In the genomic region with DNA sequence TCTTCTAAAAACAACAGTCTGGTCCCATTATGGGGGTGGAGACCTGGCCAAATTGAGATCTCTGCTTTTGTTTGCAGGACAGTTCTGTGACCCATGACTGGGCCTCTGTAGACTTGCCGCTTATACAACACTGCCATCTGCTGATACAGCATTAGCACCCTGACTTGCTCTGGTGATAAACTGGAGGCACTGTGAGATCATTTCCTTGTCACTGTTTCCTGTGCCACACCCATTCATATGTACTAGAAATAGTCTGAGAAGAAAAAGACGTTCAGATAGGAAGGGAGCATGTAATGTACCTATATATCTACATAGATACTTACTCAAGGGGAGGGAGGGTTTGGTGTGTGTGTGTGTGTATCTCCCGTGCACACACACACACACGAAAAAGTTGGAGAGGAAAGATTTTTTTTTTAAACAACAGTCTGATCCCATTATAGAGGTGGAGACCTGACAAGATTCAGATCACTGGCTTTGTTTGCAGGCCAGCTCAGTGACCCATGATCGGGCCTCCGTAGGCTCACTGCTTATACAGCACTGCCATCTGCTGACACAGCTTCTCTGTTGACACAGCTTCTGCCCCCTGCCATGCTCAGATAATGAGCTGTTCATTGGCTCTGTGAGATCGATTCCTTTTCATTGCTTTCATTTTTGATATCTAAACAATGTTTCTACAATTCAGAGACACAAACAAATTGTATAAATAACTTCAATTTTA, we compare ENCODE assay signal across 9 mouse cellular contexts.
A peak's percentile ranks its signal among the peaks of the same experiment; 100 is the strongest.
DNase-seq lines count a peak whose midpoint lies in the region; ATAC-seq and TF ChIP-seq lines count a peak whose summit lies in the region.
"Had no signal": no experiment of that assay in that cellular context is flagged by ENCODE, and none has a peak within 500 bp of the region (broad histone marks: within the 10 kb centered on the region; RNA-seq: fewer than 3 reads in every experiment).

No protein-coding gene starts in this region.

- intact Hi-C loops in left cerebral cortex, postnatal 25 days (cut with DNase I), result loop anchor here (5.0 to 10.0 kb wide), 2 partner anchors 43 to 1885 kb away; no protein-coding TSS in a partner anchor

- no peaks in the 10 kb centered on the region for H3K27me3 ChIP-seq in forebrain, embryonic 10.5 days (ENCODE audit: poor library complexity, severe bottlenecking)
- H3K27me3 ChIP-seq in hindbrain, embryonic 13.5 days, result no peaks in the 10 kb centered on the region
- H3K27me3 ChIP-seq in midbrain, embryonic 10.5 days (ENCODE audit: low read depth, poor library complexity, severe bottlenecking), result no peaks in the 10 kb centered on the region
- H3K27me3 ChIP-seq: embryonic facial prominence, embryonic 12.5 days had no signal

- 0 out of 2 replicates have a peak, but pooled peaks cover 6% of the 10 kb centered on the region for H3K4me1 ChIP-seq in forebrain, embryonic 10.5 days
- H3K4me1 ChIP-seq in hindbrain, embryonic 13.5 days (replicated peaks), result 0 out of 2 replicates have a peak, but pooled peaks cover 6% of the 10 kb centered on the region
- peaks cover 7% of the 10 kb centered on the region; the same call in 1 of the 2 replicates for H3K4me1 ChIP-seq in midbrain, embryonic 10.5 days
- H3K4me1 ChIP-seq: embryonic facial prominence, embryonic 12.5 days had no signal

- H3K9ac ChIP-seq in hindbrain, embryonic 13.5 days, result no peak overlapping the region
- H3K9ac ChIP-seq: embryonic facial prominence, embryonic 12.5 days had no signal

- peak; percentile 65 for TF ChIP-seq CTCF in layer of hippocampus, adult 2 months (conservative IDR thresholded peaks at IDR 0.05)
- TF ChIP-seq CTCF in brain, embryonic 14.5 days (IDR thresholded peaks at IDR 0.05; ENCODE audit: borderline replicate concordance, extremely low read depth, insufficient read depth, insufficient read length), result peak; percentile 66

- H3K4me3 ChIP-seq in layer of hippocampus, adult 2 months, result peak overlapping the region; percentile 29; the same call in 1 of the 2 replicates
- no peak overlapping the region for H3K4me3 ChIP-seq in forebrain, embryonic 10.5 days
- no peak overlapping the region for H3K4me3 ChIP-seq in hindbrain, embryonic 13.5 days
- no peak overlapping the region for H3K4me3 ChIP-seq in midbrain, embryonic 10.5 days
- H3K4me3 ChIP-seq: embryonic facial prominence, embryonic 12.5 days had no signal

- peak; percentile 80 for ATAC-seq in hindbrain, embryonic 13.5 days (ENCODE audit: low FRiP score)

- H3K27ac ChIP-seq in layer of hippocampus, adult 2 months, result no peak overlapping the region
- H3K27ac ChIP-seq in forebrain, embryonic 10.5 days, result no peak overlapping the region
- no peak overlapping the region for H3K27ac ChIP-seq in hindbrain, embryonic 13.5 days
- H3K27ac ChIP-seq in midbrain, embryonic 10.5 days (replicated peaks), result no peak overlapping the region
- H3K27ac ChIP-seq: embryonic facial prominence, embryonic 12.5 days had no signal

- 30% methylated on average over 7 of the region's 7 CpGs for WGBS in forebrain, embryonic 10.5 days
- 16% methylated on average over 7 of the region's 7 CpGs for WGBS in hindbrain, embryonic 13.5 days
- 16% methylated on average over 7 of the region's 7 CpGs for WGBS in midbrain, embryonic 10.5 days

- peak; percentile 2 to 32 for DNase-seq in layer of hippocampus, adult 2 months (ENCODE audit: low spot score in 2 of 2)
- no peak for DNase-seq in layer of hippocampus, adult 8-10 months (ENCODE audit: low spot score in 2 of 2)
- DNase-seq in brain, embryonic 14.5 days (ENCODE audit: low read depth), result peak; percentile 71
- DNase-seq in forebrain, embryonic 10.5 days (ENCODE audit: extremely low spot score, low spot score), result peak; percentile 37
- DNase-seq in left cerebral cortex, postnatal 25 days (ENCODE audit: low spot score in 2 of 2), result peak; percentile 26 to 48
- DNase-seq in midbrain, embryonic 10.5 days (ENCODE audit: low spot score), result peak; percentile 55
- peak; percentile 63 to 77 for DNase-seq in spleen, postnatal 4 days (ENCODE audit: low spot score in 2 of 2)

- no peaks in the 10 kb centered on the region for H3K9me3 ChIP-seq in forebrain, embryonic 10.5 days
- no peaks in the 10 kb centered on the region for H3K9me3 ChIP-seq in hindbrain, embryonic 13.5 days
- no peaks in the 10 kb centered on the region for H3K9me3 ChIP-seq in midbrain, embryonic 10.5 days (replicated peaks)
- H3K9me3 ChIP-seq: embryonic facial prominence, embryonic 12.5 days had no signal

- peak overlapping the region; percentile 20 for H3K4me2 ChIP-seq in hindbrain, embryonic 13.5 days
- H3K4me2 ChIP-seq: embryonic facial prominence, embryonic 12.5 days had no signal

- no peak for TF ChIP-seq POLR2A in brain, embryonic 14.5 days (IDR thresholded peaks at IDR 0.05; ENCODE audit: borderline replicate concordance, extremely low read depth, insufficient read depth, insufficient read length, poor library complexity, severe bottlenecking)

- no peaks in the 10 kb centered on the region for H3K36me3 ChIP-seq in forebrain, embryonic 10.5 days (replicated peaks)
- H3K36me3 ChIP-seq in hindbrain, embryonic 13.5 days, result no peaks in the 10 kb centered on the region
- no peaks in the 10 kb centered on the region for H3K36me3 ChIP-seq in midbrain, embryonic 10.5 days
- H3K36me3 ChIP-seq: embryonic facial prominence, embryonic 12.5 days had no signal

Comparison
In these comparisons a context has a peak if more than half of its experiments do, and no peak if none do; other contexts are left out.
1. DNase-seq: peak in layer of hippocampus, adult 2 months (2 of 2), brain, embryonic 14.5 days (single experiment), forebrain, embryonic 10.5 days (single experiment), left cerebral cortex, postnatal 25 days (2 of 2), midbrain, embryonic 10.5 days (single experiment) and spleen, postnatal 4 days (2 of 2); none in layer of hippocampus, adult 8-10 months (0 of 2).